ENCODE assay signal across 9 mouse cellular contexts in the genomic region with DNA sequence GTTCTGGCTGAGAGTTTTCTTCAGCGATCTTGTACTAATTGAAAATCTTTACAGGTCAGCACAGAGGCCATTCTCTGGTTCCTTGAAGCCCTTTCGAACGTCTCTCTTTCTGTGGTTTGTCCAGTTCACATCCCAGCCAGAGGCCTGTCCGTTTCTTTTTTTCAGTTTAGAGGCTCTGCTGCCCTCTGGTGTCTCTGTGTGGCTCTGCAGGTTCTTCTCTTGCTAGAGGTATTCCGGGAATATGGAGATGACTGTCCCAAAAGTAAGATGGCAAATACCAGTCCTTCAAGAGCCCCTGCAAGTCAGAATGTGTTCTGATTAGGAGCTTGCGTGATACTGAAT. TPM values are rescaled to one million over a fixed set of nuclear protein-coding genes. Genes with fewer than 3 reads are reported as not detected.
DNase-seq lines count a peak whose midpoint lies in the region; ATAC-seq and TF ChIP-seq lines count a peak whose summit lies in the region.
"Had no signal": no experiment of that assay in that cellular context is flagged by ENCODE, and none has a peak within 500 bp of the region (broad histone marks: within the 10 kb centered on the region; RNA-seq: fewer than 3 reads in every experiment).

No protein-coding gene starts in this region.

- WGBS in heart, embryonic 10.5 days = 18% methylated on average over 6 of the region's 6 CpGs
- WGBS in heart, embryonic 15.5 days = 24% methylated on average over 6 of the region's 6 CpGs

- peak; percentile 63 for TF ChIP-seq CTCF in layer of hippocampus, adult 2 months (conservative IDR thresholded peaks at IDR 0.05)

- no peaks in the 10 kb centered on the region for H3K9me3 ChIP-seq in heart, embryonic 10.5 days
- H3K9me3 ChIP-seq in heart, embryonic 15.5 days (replicated peaks) = no peaks in the 10 kb centered on the region
- H3K9me3 ChIP-seq: limb, embryonic 12.5 days had no signal

- no peak for ATAC-seq in heart, embryonic 15.5 days (replicated peaks; ENCODE audit: insufficient number of reproducible peaks, insufficient read depth, low FRiP score, low read depth)

- no peaks in the 10 kb centered on the region for H3K4me1 ChIP-seq in heart, embryonic 10.5 days
- peaks cover 5% of the 10 kb centered on the region; the same call in 1 of the 2 replicates for H3K4me1 ChIP-seq in heart, embryonic 15.5 days (replicated peaks)
- H3K4me1 ChIP-seq: limb, embryonic 12.5 days had no signal

- no peak overlapping the region for H3K4me3 ChIP-seq in heart, embryonic 10.5 days
- H3K4me3 ChIP-seq in heart, embryonic 15.5 days = peak overlapping the region; percentile 5; the same call in 1 of the 2 replicates
- peak overlapping the region; percentile 33 for H3K4me3 ChIP-seq in layer of hippocampus, adult 2 months
- H3K4me3 ChIP-seq: limb, embryonic 12.5 days had no signal

- peak; percentile 88 for DNase-seq in heart, adult 11 months
- no peak for DNase-seq in heart, embryonic 10.5 days (ENCODE audit: low spot score)
- DNase-seq in adrenal gland, adult 8-10 months = peak; percentile 31
- peak; percentile 45 for DNase-seq in embryo, embryonic 11.5 days (ENCODE audit: low read depth, low spot score)
- peak; percentile 20 to 55 for DNase-seq in layer of hippocampus, adult 2 months (ENCODE audit: low spot score in 2 of 2)
- peak; percentile 76 for DNase-seq in lung, postnatal 10 days
- peak; percentile 39 for DNase-seq in skeletal muscle tissue, adult 2 months (ENCODE audit: low read depth, low spot score)

- no peak overlapping the region for H3K27ac ChIP-seq in heart, embryonic 10.5 days
- H3K27ac ChIP-seq in heart, embryonic 15.5 days = no peak overlapping the region
- H3K27ac ChIP-seq in layer of hippocampus, adult 2 months = no peak overlapping the region
- H3K27ac ChIP-seq: limb, embryonic 12.5 days had no signal

- no peaks in the 10 kb centered on the region for H3K27me3 ChIP-seq in heart, embryonic 10.5 days (ENCODE audit: insufficient read depth, poor library complexity, severe bottlenecking)
- no peaks in the 10 kb centered on the region for H3K27me3 ChIP-seq in heart, embryonic 15.5 days

- no peak overlapping the region for H3K9ac ChIP-seq in heart, embryonic 15.5 days
- H3K9ac ChIP-seq: limb, embryonic 12.5 days had no signal

- no peaks in the 10 kb centered on the region for H3K36me3 ChIP-seq in heart, embryonic 10.5 days
- no peaks in the 10 kb centered on the region for H3K36me3 ChIP-seq in heart, embryonic 15.5 days
- H3K36me3 ChIP-seq: limb, embryonic 12.5 days had no signal

- H3K4me2 ChIP-seq in heart, embryonic 15.5 days = peak overlapping the region; percentile 24; the same call in 1 of the 2 replicates
- H3K4me2 ChIP-seq: limb, embryonic 12.5 days had no signal

RNA-seq across cellular contexts. Expression of gene Arl11, which starts 14.8 kb away (rescaled TPM):
- polyA plus RNA-seq in heart, embryonic 10.5 days (2016; fragmentation: Nextera tagmentation; extraction: Ambion mirVana) = 0.12 and 0.29 TPM in 2 replicates
- total RNA-seq in adrenal gland, adult 8-10 months (2022) = 1 to 10 TPM; 1.6 to 4.0 (median 2.9) TPM
- polyA plus RNA-seq in heart, embryonic 15.5 days (2015; fragmentation: Nextera tagmentation; extraction: Ambion mirVana) = 0.53 and 1.3 TPM in 2 replicates
- under 1 TPM; 0.32 to 0.41 TPM for total RNA-seq in layer of hippocampus, adult 2 months (2021)

RNA-seq across cellular contexts. Expression of gene Sgcg, which starts 36.4 kb away (rescaled TPM):
- 0.39 and 1.8 TPM in 2 replicates for polyA plus RNA-seq in heart, embryonic 10.5 days (2016; fragmentation: Nextera tagmentation; extraction: Ambion mirVana)
- under 1 TPM in 3 of 4 experiments, not detected in 1; 0.61 to 0.87 (median 0.65) TPM for total RNA-seq in adrenal gland, adult 8-10 months (2022)
- polyA plus RNA-seq in heart, embryonic 15.5 days (2015; fragmentation: Nextera tagmentation; extraction: Ambion mirVana) = 51.0 and 59.1 TPM in 2 replicates
- under 1 TPM in 1 of 2 experiments, not detected in 1; 0.28 TPM for total RNA-seq in layer of hippocampus, adult 2 months (2021)
